Mouse (Mus musculus): ENCODE data around the gene 4930523C07Rik. TPM values are rescaled to one million over a fixed set of nuclear protein-coding genes. Genes with fewer than 3 reads are reported as not detected.

The 4930523C07Rik gene
- total RNA-seq (2023) = 578 TPM

GRCm38 (mm10) chr1:160044237-160045021 lies at the start of gene 4930523C07Rik:
Gene 4930523C07Rik (plus strand): TSS chr1:160044382.

Other genes with a start within 250 kb of the 4930523C07Rik start
- gene Tnn, start 109.2 kb downstream of the 4930523C07Rik start, total RNA-seq (2023) = not detected
- 45.4 TPM for gene Mrps14, start 150.8 kb downstream of the 4930523C07Rik start, total RNA-seq (2023)
- gene Cacybp, start 168.5 kb downstream of the 4930523C07Rik start, total RNA-seq (2023) = 54.1 TPM

Data from CD4-positive naive resting alpha-beta T cell, adult 57 days (primary cell).